Mouse (Mus musculus): Measurements from ENCODE around the gene Kcns1. TPM values are rescaled to one million over a fixed set of nuclear protein-coding genes. Genes with fewer than 3 reads are reported as not detected.

The Kcns1 gene
- polyA plus RNA-seq, 1 experiment from 2014 or later = 0.28 TPM

DNA sequence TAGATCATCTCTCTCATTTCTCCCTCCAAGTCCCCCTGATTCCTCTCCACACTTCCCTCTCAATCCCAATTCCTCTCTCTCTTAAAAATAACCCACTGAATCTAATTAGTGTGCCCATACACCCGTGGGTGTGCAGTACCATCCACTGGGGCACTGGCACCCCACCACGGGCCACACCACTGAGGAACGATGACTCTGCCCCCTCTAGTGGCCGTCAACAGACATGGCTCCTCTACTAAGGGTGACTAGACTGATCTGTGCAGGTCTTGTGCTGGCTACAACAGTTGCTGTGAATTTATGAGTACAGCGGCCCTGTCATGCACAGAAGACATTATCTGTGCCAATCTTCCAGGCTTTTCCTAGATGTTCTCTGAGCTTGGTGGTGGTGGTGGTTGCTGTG lies 17.8 kb upstream of the Kcns1 start:
- Histone ChIP-seq H3K9ac (no peak overlapping the region), H3K36me3 (no peaks in the 10 kb centered on the region), H3K27me3 (replicated peaks) (no peaks in the 10 kb centered on the region), H3K9me3 (no peaks in the 10 kb centered on the region), H3K27ac (no peak overlapping the region), H3K4me3 (replicated peaks) (no peak overlapping the region), H3K4me1 (no peaks in the 10 kb centered on the region), H3K4me2 (no peak overlapping the region)
- no peak for ATAC-seq (ENCODE audit: insufficient read depth, low FRiP score, low read depth)
- WGBS = 32% methylated on average over 5 of the region's 5 CpGs

DNA sequence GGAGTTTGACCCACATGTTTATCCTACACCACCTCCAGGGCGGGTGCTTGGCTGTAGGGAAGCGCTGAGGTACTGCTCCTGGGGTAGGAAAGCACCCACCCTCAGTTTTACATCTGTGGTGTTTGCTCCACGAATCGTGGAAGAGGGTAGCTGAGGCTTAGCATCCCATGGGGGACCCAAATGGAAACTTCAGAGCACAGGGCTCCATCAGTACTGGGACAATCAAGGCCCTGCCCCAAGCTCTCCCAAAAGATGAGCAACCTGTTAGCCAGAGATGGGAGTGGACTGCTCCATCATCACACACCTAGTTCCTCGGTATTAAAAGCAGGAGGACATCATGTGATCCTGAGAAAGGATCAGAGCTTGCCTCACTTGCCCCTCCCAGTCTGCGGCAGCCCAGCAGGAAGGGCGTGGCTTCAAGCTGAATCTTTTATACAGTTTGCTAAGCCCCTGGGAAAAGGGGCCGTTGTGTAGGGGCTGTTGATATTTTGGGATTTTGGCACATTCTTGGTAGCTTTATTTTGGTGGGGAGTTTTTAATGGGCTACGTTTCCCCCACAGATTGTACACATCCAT lies 13.3 kb upstream of the Kcns1 start:
- ATAC-seq (ENCODE audit: insufficient read depth, low FRiP score, low read depth) = no peak
- Histone ChIP-seq H3K36me3 (no peaks in the 10 kb centered on the region), H3K9me3 (no peaks in the 10 kb centered on the region), H3K4me2 (no peak overlapping the region), H3K4me3 (replicated peaks) (no peak overlapping the region), H3K27ac (no peak overlapping the region), H3K9ac (no peak overlapping the region), H3K4me1 (no peaks in the 10 kb centered on the region), H3K27me3 (replicated peaks) (no peaks in the 10 kb centered on the region)
- WGBS = 37% methylated on average over 9 of the region's 9 CpGs

DNA sequence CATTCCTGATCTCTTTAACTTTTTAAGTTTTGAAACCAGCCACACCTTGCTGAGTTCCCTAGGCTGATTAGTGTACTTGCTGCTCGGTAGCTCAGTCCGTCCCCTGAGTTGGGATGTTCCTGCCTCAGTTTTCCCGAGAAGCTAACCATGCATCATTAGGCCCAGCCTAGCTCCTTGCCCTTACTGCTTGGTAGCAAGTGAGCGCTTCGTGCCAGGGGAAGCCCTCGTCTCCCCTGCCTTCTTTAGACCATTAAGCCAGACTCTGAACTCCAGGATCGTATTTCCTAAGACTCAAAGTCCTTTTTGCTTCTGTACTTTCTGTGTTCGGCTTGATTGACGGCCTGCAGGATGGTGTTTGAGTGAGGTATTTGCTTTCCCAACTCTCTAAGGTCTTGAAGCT lies 12.4 kb upstream of the Kcns1 start:
- no peaks in the 10 kb centered on the region for H3K9me3 ChIP-seq
- H3K27me3 ChIP-seq (replicated peaks) = no peaks in the 10 kb centered on the region; the same call in 1 of the 2 replicates
- no peak overlapping the region for H3K4me3 ChIP-seq (replicated peaks)
- no peaks in the 10 kb centered on the region for H3K36me3 ChIP-seq
- no peaks in the 10 kb centered on the region for H3K4me1 ChIP-seq
- WGBS = 66% methylated on average over 9 of the region's 9 CpGs
- no peak overlapping the region for H3K27ac ChIP-seq
- no peak overlapping the region for H3K9ac ChIP-seq
- ATAC-seq (ENCODE audit: insufficient read depth, low FRiP score, low read depth) = no peak
- no peak overlapping the region for H3K4me2 ChIP-seq

DNA sequence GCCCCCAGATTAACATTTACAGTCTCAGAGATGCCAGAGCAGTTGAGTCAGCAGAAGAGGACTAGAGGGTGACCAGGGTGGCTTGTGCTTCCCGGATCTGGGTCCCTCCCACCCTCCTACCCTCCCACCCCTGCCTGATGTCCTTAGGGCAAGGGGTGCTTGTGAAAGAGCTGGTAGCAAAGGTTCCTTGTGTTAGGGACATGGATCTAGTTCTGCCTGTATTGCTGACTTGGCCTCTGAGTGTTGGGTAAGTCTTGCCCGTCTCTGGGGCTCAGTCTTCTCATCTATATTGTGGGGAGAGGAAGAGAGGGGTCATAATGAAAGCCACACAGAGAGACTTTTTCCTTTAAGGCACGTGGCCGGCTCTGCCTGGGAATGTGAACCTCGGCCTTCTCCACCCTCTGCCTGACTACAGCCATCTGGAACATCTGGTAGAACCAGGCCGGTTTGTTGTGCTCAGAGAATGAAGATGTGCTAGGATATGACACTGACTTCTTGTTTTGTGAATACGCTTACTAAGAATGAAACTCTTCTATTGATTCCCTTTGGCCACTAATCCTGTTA lies 11.9 kb upstream of the Kcns1 start, which contains the start of gene Wfdc5:
Wfdc5 (minus strand) TSS at position 51 of the 564 bp plus-strand sequence.
- Histone ChIP-seq H3K36me3 (no peaks in the 10 kb centered on the region), H3K27ac (no peak within 1 kb of the TSS), H3K4me1 (no peaks in the 10 kb centered on the region), H3K4me3 (replicated peaks) (no peak within 1 kb of the TSS), H3K4me2 (no peak within 1 kb of the TSS), H3K9me3 (no peaks in the 10 kb centered on the region), H3K27me3 (replicated peaks) (no peaks in the 10 kb centered on the region; the same call in 1 of the 2 replicates), H3K9ac (no peak within 1 kb of the TSS)
- 67% methylated on average over 7 of the region's 7 CpGs for WGBS
- ATAC-seq (ENCODE audit: insufficient read depth, low FRiP score, low read depth) = no peak

DNA sequence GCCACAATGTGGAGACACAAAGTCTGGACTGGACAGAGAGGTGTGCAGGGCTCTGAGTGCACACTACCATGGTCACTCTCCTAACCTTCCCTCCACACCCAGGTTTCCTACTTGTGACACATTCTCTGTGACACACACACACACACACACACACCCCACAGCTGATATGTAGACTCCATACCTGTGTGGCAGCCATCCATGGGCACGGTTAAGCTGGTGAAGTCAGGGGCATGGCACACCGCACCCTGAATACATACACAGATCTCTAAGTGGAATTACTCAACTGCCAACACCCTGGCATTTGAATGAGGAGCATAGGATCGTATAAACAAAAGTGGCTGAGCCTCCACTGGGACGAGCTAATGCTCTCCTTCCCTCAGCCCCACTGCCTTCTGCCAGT lies 9.9 kb upstream of the Kcns1 start:
- no peaks in the 10 kb centered on the region for H3K9me3 ChIP-seq
- H3K4me1 ChIP-seq = no peaks in the 10 kb centered on the region
- ATAC-seq (ENCODE audit: insufficient read depth, low FRiP score, low read depth) = no peak
- H3K4me2 ChIP-seq = no peak overlapping the region
- H3K27me3 ChIP-seq (replicated peaks) = no peaks in the 10 kb centered on the region; the same call in 1 of the 2 replicates
- WGBS = 66% methylated on average over 4 of the region's 4 CpGs
- no peak overlapping the region for H3K27ac ChIP-seq
- H3K9ac ChIP-seq = no peak overlapping the region
- no peak overlapping the region for H3K4me3 ChIP-seq (replicated peaks)
- no peaks in the 10 kb centered on the region for H3K36me3 ChIP-seq

DNA sequence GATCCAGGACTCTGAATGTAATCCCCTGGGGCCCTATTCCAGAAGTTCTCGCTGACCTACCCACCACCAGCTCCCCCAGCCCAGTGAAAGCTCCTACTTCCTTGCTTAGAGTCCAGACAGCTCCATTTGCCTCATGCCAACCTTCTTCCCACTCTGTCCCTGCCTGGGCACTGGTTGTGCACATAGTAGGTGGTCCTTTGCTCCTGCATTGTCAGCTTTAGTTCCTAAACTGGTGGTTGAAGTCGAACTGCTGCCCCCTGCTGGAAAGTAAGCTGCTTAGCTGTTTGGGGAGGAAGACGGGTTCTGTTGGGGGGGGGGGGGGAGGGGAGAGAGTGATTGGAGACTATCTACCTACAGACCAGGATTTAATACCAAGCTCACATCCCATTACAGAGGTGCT lies 9.2 kb upstream of the Kcns1 start:
- no peaks in the 10 kb centered on the region for H3K4me1 ChIP-seq
- ATAC-seq (ENCODE audit: insufficient read depth, low FRiP score, low read depth) = no peak
- 37% methylated on average over 3 of the region's 3 CpGs for WGBS

DNA sequence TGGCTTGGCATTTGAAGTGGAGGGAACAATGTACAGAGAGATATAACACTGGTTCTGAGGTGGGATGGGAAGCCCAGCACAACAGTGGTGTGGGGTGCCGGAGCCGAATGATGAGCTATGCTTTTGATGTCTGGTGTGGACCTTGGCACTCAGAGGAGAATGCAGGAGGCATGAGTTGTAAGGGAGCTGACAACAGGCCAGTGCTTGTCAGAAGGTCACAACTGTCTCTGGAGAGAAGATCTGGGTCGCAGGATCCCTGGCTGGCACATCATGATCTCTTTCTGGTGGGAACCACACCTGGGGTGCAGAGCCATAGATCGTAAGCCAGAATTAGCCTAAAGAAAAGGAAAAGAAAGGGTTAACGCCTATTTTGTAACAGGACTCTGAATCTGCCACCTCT lies 6.9 kb upstream of the Kcns1 start:
- H3K9ac ChIP-seq = no peak overlapping the region
- no peak for ATAC-seq (ENCODE audit: insufficient read depth, low FRiP score, low read depth)
- H3K4me2 ChIP-seq = no peak overlapping the region
- H3K9me3 ChIP-seq = no peaks in the 10 kb centered on the region
- no peak overlapping the region for H3K4me3 ChIP-seq (replicated peaks)
- no peaks in the 10 kb centered on the region; the same call in 1 of the 2 replicates for H3K27me3 ChIP-seq (replicated peaks)
- WGBS = 73% methylated on average over 5 of the region's 5 CpGs
- H3K36me3 ChIP-seq = no peaks in the 10 kb centered on the region
- no peaks in the 10 kb centered on the region for H3K4me1 ChIP-seq
- no peak overlapping the region for H3K27ac ChIP-seq

More for the DNA sequence above, 9.2 kb upstream of the Kcns1 start:
- Histone ChIP-seq H3K4me2 (no peak overlapping the region), H3K9me3 (no peaks in the 10 kb centered on the region), H3K27ac (no peak overlapping the region), H3K4me3 (replicated peaks) (no peak overlapping the region), H3K9ac (no peak overlapping the region), H3K27me3 (replicated peaks) (no peaks in the 10 kb centered on the region; the same call in 1 of the 2 replicates), H3K36me3 (no peaks in the 10 kb centered on the region)

DNA sequence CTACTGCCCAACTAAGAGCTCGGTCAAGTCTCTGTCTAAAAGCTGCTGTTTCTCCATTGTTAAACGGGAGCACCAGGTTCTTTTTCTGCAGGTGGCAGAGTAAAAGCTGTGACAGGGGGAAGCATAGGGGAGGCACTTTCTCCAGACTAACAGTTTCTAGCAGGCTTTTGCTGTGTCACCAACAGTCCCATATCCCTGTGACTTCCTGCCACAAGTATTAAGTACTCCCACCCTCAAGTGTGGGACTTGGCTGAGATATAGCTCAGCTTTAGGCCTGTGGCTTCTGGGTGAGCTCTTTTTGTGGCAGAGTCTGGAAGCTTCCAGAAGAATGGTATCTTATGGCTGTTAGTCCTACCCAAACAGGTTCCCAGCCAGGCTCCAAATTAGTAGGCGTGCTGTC lies 4.9 kb upstream of the Kcns1 start:
- H3K36me3 ChIP-seq = no peaks in the 10 kb centered on the region
- H3K4me3 ChIP-seq (replicated peaks) = no peak overlapping the region
- WGBS = 73% methylated on average over 3 of the region's 3 CpGs
- no peak for ATAC-seq (ENCODE audit: insufficient read depth, low FRiP score, low read depth)
- H3K27me3 ChIP-seq (replicated peaks) = peaks cover 11% of the 10 kb centered on the region
- H3K4me2 ChIP-seq = no peak overlapping the region
- no peaks in the 10 kb centered on the region for H3K4me1 ChIP-seq
- no peak overlapping the region for H3K27ac ChIP-seq
- H3K9ac ChIP-seq = no peak overlapping the region
- H3K9me3 ChIP-seq = no peaks in the 10 kb centered on the region

DNA sequence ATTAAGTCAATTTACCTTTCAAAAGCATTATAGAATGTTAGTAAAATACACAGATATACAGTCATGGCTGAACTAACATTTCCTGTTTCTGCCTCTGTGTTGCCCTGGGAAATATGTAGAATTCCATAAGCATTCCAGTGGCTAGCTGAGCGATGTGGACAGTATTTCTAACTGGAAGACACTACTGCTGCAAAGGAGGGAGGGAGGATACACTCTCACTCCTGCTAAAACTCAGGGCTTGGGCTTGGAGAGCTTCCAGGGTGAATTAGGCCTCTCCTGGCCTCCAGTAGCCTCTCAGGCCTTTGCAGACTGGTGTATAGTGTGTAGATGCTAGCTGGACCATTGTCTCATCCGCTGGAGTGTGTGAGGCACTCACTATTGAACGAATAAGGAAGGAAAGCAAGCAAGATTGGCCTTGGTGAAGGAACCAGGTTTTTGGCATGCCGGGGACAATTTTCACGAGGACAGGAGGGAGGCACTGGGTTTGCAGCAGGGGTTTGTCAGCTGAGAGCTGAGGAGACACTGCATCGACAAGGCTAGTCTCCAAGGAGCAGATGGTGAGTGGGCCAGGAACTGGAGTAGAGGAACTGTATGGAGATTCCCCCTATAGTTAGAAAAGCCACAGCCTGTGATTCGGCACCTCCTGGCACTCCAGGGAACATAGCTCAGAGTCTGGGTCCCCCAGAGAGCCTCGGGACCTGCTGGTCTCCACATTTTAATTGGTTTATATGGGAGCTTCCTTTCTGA lies 3.9 kb upstream of the Kcns1 start:
- WGBS = 68% methylated on average over 8 of the region's 8 CpGs
- Histone ChIP-seq H3K9me3 (no peaks in the 10 kb centered on the region), H3K27me3 (replicated peaks) (peaks cover 22% of the 10 kb centered on the region), H3K4me3 (replicated peaks) (no peak overlapping the region), H3K27ac (no peak overlapping the region), H3K36me3 (no peaks in the 10 kb centered on the region), H3K4me2 (no peak overlapping the region), H3K4me1 (0 out of 2 replicates have a peak, but pooled peaks cover 4% of the 10 kb centered on the region), H3K9ac (no peak overlapping the region)
- no peak for ATAC-seq (ENCODE audit: insufficient read depth, low FRiP score, low read depth)

DNA sequence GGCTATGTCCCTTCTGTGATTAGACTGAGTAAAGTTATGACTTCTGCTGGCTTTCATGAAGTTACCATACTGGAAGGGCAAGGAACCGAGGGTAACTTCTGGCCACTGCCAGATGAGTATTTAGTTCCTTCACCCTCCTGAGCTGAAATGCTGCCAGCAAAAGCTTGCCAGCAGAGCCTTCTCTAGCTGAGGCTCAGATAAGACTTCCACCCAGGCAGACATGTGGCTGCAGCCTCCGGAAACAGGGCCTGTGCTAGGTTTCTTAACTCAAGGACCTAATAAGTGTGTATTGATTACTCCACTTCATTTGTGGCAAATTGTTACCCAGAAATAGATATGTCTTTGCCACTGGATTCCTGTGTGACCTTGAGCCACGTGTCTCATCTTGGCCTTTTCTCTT lies 2.5 kb upstream of the Kcns1 start:
- Histone ChIP-seq H3K9ac (no peak overlapping the region), H3K27me3 (replicated peaks) (peaks cover 36% of the 10 kb centered on the region), H3K4me3 (replicated peaks) (no peak overlapping the region), H3K27ac (no peak overlapping the region), H3K4me2 (no peak overlapping the region), H3K36me3 (no peaks in the 10 kb centered on the region), H3K4me1 (peaks cover 8% of the 10 kb centered on the region), H3K9me3 (no peaks in the 10 kb centered on the region)
- no peak for ATAC-seq (ENCODE audit: insufficient read depth, low FRiP score, low read depth)
- WGBS = 70% methylated on average over 3 of the region's 3 CpGs

DNA sequence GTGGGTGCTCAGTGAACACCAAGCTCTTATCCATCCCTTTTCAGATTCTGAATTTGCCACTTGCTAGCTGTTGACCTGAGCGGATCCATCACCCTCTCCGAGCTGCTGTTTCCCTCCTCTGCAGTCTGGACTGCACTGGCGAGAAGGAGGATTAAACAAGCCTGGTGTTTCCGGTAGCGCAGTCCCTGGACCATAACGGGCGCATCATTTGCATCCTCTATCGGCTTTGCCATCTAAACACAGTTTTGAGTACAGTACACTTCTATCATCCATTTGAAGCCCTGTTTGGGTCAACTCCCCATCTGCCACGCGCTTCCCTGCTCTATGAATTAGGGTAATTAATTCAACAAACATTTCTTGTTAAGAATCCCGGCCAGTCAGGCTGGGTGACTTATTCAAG lies 587 bp downstream of the Kcns1 start:
- no peak overlapping the region for H3K27ac ChIP-seq
- peak overlapping the region; percentile 59 for H3K4me2 ChIP-seq
- ATAC-seq (ENCODE audit: insufficient read depth, low FRiP score, low read depth) = no peak
- peaks cover 17% of the 10 kb centered on the region for H3K4me1 ChIP-seq
- peaks cover 62% of the 10 kb centered on the region for H3K27me3 ChIP-seq (replicated peaks)
- no peaks in the 10 kb centered on the region for H3K9me3 ChIP-seq
- H3K36me3 ChIP-seq = no peaks in the 10 kb centered on the region
- no peak overlapping the region for H3K4me3 ChIP-seq (replicated peaks)
- no peak overlapping the region for H3K9ac ChIP-seq
- 6% methylated on average over 11 of the region's 11 CpGs for WGBS

DNA sequence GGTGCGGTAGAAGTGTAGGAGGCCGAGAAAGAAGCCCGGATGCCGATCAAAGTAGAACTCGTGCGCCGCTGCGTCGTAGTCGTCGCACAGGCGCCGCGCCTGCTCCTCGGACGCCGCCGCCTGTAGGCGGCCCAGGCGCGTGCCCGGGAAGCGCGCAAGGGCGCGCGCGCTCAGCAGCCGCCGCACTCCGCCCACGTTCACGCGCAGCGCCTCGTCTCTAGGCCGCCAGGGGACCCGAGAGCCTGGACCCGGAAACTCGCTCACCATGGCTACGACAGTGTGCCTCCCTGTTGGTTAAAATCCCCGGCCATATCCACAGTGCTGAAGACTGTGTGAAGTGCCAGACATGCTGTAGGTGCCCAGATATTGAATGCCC lies 2.4 kb downstream of the Kcns1 start:
- peak overlapping the region; percentile 73 for H3K4me2 ChIP-seq
- WGBS = 10% methylated on average over 42 of the region's 42 CpGs
- H3K9ac ChIP-seq = no peak overlapping the region
- H3K27me3 ChIP-seq (replicated peaks) = peaks cover 62% of the 10 kb centered on the region
- peaks cover 17% of the 10 kb centered on the region for H3K4me1 ChIP-seq
- no peak overlapping the region for H3K27ac ChIP-seq
- no peak for ATAC-seq (ENCODE audit: insufficient read depth, low FRiP score, low read depth)
- H3K9me3 ChIP-seq = no peaks in the 10 kb centered on the region
- peak overlapping the region; percentile 36 for H3K4me3 ChIP-seq (replicated peaks)
- no peaks in the 10 kb centered on the region for H3K36me3 ChIP-seq
